Mouse (Mus musculus) C2C12 (cell line): ENCODE data around the gene Lin7c. TPM values are rescaled to one million over a fixed set of nuclear protein-coding genes. Genes with fewer than 3 reads are reported as not detected.
A peak's percentile ranks its signal among the peaks of the same experiment; 100 is the strongest.

ENCODE experiments used
- H3K27me3 ChIP-seq: one replicate; pipeline ENCODE4 v1.6.1; 2011; ENCODE audit not compliant: control insufficient read depth, insufficient read depth, insufficient read length
- H3K36me3 ChIP-seq: one replicate; pipeline ENCODE4 v1.6.1; 2011; ENCODE audit not compliant: control insufficient read depth, insufficient read depth
- H3K4me3 ChIP-seq: one replicate; pipeline ENCODE4 v1.5.1; 2011; ENCODE audit warnings: mild to moderate bottlenecking, control low read depth; ENCODE audit not compliant: poor library complexity, insufficient read depth, severe bottlenecking
- H3K79me2 ChIP-seq: one replicate; pipeline ENCODE4 v1.6.1; 2011; ENCODE audit not compliant: control insufficient read depth, insufficient read depth
- H3K79me3 ChIP-seq: one replicate; pipeline ENCODE4 v1.6.1; 2011; ENCODE audit warnings: low read depth, control low read depth
- H3ac ChIP-seq: one replicate; pipeline ENCODE3; 2011; ENCODE audit warnings: low read depth; ENCODE audit not compliant: control insufficient read depth, insufficient read length
- CEBPB ChIP-seq: IDR thresholded peaks from one replicate; pipeline ENCODE4 v1.6.1; 2011; ENCODE audit warnings: low read depth, mild to moderate bottlenecking, control low read depth, moderate library complexity
- CTCF ChIP-seq: IDR thresholded peaks from one replicate; pipeline ENCODE4 v1.5.1; 2011; ENCODE audit not compliant: control insufficient read depth, insufficient read depth, insufficient read length
- FOSL1 ChIP-seq: IDR thresholded peaks from one replicate; pipeline ENCODE4 v1.8.0; 2011; ENCODE audit warnings: mild to moderate bottlenecking, low read length; ENCODE audit not compliant: poor library complexity, insufficient read depth, severe bottlenecking
- MAX ChIP-seq: IDR thresholded peaks from one replicate; pipeline ENCODE4 v1.6.1; 2011; ENCODE audit warnings: mild to moderate bottlenecking, control low read depth
- MYOD1 ChIP-seq: IDR thresholded peaks from one replicate; pipeline ENCODE4 v1.6.1; 2011; ENCODE audit warnings: low read depth; ENCODE audit not compliant: control insufficient read depth, insufficient read length
- MYOG ChIP-seq: IDR thresholded peaks from one replicate; pipeline ENCODE4 v1.6.1; 2011; ENCODE audit not compliant: control insufficient read depth, insufficient read length; ENCODE audit errors: extremely low read depth
- USF1 ChIP-seq: IDR thresholded peaks from one replicate; pipeline ENCODE4 v1.6.1; 2011; ENCODE audit warnings: low read depth, mild to moderate bottlenecking, control low read depth, moderate library complexity
- polyA plus RNA-seq: library from polyadenylated mRNA; unstranded; fragments of >200 nt; fragmentation: generic; extraction: Trizol; gene quantifications from one replicate; pipeline ENCODE4 v1.2.1, GENCODE M21; 2012; ENCODE audit warnings: missing spikeins

Gene Lin7c
- polyA plus RNA-seq, 1 experiment, result 13.8 TPM

GRCm38 (mm10) chr2:109891031-109891430, 378 bp downstream of the Lin7c start:
- Histone ChIP-seq H3K36me3 (peaks cover 20% of the 10 kb centered on the region), H3K79me3 (peaks cover 38% of the 10 kb centered on the region), H3K79me2 (peaks cover 50% of the 10 kb centered on the region), H3K27me3 (no peaks in the 10 kb centered on the region), H3K4me3 (peak overlapping the region; percentile 84), H3ac (peak overlapping the region; percentile 88)
- TF ChIP-seq FOSL1 (no peak), MYOD1 (no peak), MAX (no peak), USF1 (no peak), MYOG (no peak), CEBPB (no peak), CTCF (no peak)

- H3K27me3 ChIP-seq, result no peaks in the 10 kb centered on the region
- no peak for TF ChIP-seq MYOD1
- no peak for TF ChIP-seq MYOG
- TF ChIP-seq CTCF, result no peak
- TF ChIP-seq FOSL1, result no peak
- no peak for TF ChIP-seq CEBPB
- TF ChIP-seq USF1, result no peak
- no peak for TF ChIP-seq MAX
- peaks cover 38% of the 10 kb centered on the region for H3K79me3 ChIP-seq
Observed at GRCm38 (mm10) chr2:109891471-109891870, 818 bp downstream of the Lin7c start.

DNA sequence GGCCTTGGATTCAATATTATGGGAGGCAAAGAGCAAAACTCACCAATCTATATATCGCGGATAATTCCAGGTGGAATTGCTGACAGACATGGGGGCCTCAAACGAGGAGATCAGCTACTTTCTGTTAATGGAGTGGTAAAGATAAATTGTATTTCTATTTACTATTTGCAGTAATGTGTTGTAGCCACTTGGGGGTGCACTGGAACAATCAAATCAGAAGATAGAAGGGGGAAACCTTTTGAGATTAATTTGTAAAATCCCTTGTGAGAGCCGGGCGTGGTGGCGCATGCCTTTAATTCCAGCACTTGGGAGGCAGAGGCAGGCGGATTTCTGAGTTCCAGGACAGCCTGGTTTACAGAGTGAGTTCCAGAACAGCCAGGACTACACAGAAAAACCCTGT, 5.7 kb downstream of the Lin7c start:
- H3ac ChIP-seq, result no peak overlapping the region
- peaks cover 68% of the 10 kb centered on the region for H3K36me3 ChIP-seq
- H3K4me3 ChIP-seq, result no peak overlapping the region
- no peaks in the 10 kb centered on the region for H3K27me3 ChIP-seq
- H3K79me3 ChIP-seq, result peaks cover 36% of the 10 kb centered on the region
- H3K79me2 ChIP-seq, result peaks cover 50% of the 10 kb centered on the region
- TF ChIP-seq MYOD1 (no peak), CEBPB (no peak), FOSL1 (no peak), MAX (no peak), MYOG (no peak), CTCF (no peak), USF1 (no peak)

More at GRCm38 (mm10) chr2:109891471-109891870, 818 bp downstream of the Lin7c start:
- Histone ChIP-seq H3K4me3 (peak overlapping the region; percentile 84), H3ac (peak overlapping the region; percentile 88), H3K79me2 (peaks cover 50% of the 10 kb centered on the region), H3K36me3 (peaks cover 23% of the 10 kb centered on the region)

GRCm38 (mm10) chr2:109902869-109903268, 12.2 kb downstream of the Lin7c start:
- Histone ChIP-seq H3K79me3 (peaks cover 2% of the 10 kb centered on the region), H3K79me2 (no peaks in the 10 kb centered on the region), H3ac (no peak overlapping the region), H3K36me3 (peaks cover 52% of the 10 kb centered on the region), H3K27me3 (no peaks in the 10 kb centered on the region), H3K4me3 (no peak overlapping the region)
- TF ChIP-seq CTCF, result no peak
- no peak for TF ChIP-seq CEBPB
- no peak for TF ChIP-seq USF1
- no peak for TF ChIP-seq FOSL1
- no peak for TF ChIP-seq MAX
- TF ChIP-seq MYOG, result no peak
- TF ChIP-seq MYOD1, result no peak

DNA sequence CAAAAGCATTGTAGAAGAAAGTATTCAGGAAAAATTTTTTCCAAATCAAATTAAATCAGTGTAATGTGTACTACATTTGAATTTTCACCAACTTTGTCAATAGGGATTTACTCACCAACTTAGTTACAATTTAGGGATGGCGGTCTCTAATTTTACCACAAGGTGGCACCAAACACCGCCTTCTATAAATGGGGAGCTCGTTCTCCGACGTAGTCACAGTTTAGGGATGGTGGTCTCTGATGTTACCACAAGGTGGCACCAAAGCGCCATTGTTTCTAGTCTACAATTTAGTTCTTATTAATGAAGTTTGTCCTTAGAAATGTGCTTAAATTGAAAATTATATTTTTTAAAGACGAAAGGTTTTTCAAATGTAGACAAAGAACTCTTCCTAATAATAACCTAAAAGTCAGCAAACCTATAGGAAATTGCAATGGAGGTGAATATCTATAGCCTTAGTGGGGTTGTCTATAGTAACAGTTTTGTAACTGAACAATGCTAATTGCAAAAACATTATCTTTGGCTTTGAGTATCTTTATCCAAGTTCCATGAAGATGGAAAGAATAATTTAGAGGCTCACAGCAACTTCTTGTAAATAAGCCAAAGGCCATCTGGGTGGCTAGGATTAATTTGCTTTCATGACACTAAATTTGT, 13.6 kb downstream of the Lin7c start:
- Histone ChIP-seq H3K79me3 (no peaks in the 10 kb centered on the region), H3K4me3 (no peak overlapping the region), H3K36me3 (peaks cover 38% of the 10 kb centered on the region), H3K27me3 (no peaks in the 10 kb centered on the region), H3ac (no peak overlapping the region), H3K79me2 (no peaks in the 10 kb centered on the region)
- TF ChIP-seq CTCF (peak; percentile 27), USF1 (no peak), FOSL1 (no peak), CEBPB (no peak), MYOD1 (no peak), MYOG (no peak), MAX (no peak)

DNA sequence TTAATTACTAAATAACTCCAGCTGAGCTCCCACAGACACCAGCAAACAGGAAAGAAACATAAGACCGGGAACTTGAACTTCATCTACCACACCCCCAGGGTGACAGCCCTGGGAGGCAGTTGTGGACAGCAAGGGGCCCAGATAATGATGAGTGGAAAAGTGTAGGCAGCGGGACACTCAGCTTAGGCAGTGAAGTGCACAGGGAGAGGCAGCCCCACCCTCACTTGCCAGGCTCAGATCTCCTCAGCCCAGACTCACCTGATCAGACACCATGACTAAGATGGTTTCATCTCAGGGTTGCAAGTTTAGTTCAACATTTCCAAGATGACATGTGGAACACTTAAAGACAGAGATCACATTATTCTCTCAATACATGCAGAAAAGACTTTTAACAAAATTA, 18.5 kb downstream of the Lin7c start:
- H3K79me3 ChIP-seq, result no peaks in the 10 kb centered on the region
- H3ac ChIP-seq, result no peak overlapping the region
- no peaks in the 10 kb centered on the region for H3K79me2 ChIP-seq
- TF ChIP-seq CEBPB (no peak), CTCF (no peak), MAX (no peak), FOSL1 (no peak)
- peaks cover 6% of the 10 kb centered on the region for H3K36me3 ChIP-seq
- no peak overlapping the region for H3K4me3 ChIP-seq
- H3K27me3 ChIP-seq, result no peaks in the 10 kb centered on the region
